Mouse (Mus musculus) MEL (cell line): ENCODE measurements around the gene Elmod1. TPM values are rescaled to one million over a fixed set of nuclear protein-coding genes. Genes with fewer than 3 reads are reported as not detected.

ENCODE experiments used
- DNase-seq: peaks from one replicate; pipeline ENCODE4 v3.0.0; 2011; ENCODE audit warnings: low read depth, low spot score
- H3K27ac ChIP-seq: 2 replicates; pipeline ENCODE4 v1.5.1; 2012; ENCODE audit warnings: low read depth, mild to moderate bottlenecking, control low read depth, low read length, moderate library complexity; ENCODE audit not compliant: control insufficient read depth
- H3K27me3 ChIP-seq, 2 experiments: fragments of 150-350 bp in 1 of 2; sonication (generic) in 1 of 2; 2 replicates each; pipeline ENCODE4 v1.6.1; 2012; ENCODE audit warnings: low read length in 2 of 2, mild to moderate bottlenecking in 2 of 2, improper control_type of control experiment in 1 of 2, moderate library complexity in 1 of 2; ENCODE audit not compliant: insufficient read depth in 2 of 2, control insufficient read depth in 1 of 2
- H3K36me3 ChIP-seq, 2 experiments: 2 replicates each; pipeline ENCODE4 v1.6.1; 2012 to 2014; ENCODE audit warnings: low read length in 2 of 2, improper control_type of control experiment in 1 of 2, inconsistent platforms in 1 of 2, mild to moderate bottlenecking in 1 of 2; ENCODE audit not compliant: insufficient read depth in 2 of 2, control insufficient read depth in 1 of 2
- H3K4me1 ChIP-seq, 2 experiments: fragments of 150-350 bp in 1 of 2; sonication (generic) in 1 of 2; 2 replicates each; pipeline ENCODE4 v1.6.1; 2012; ENCODE audit warnings: low read length in 2 of 2, improper control_type of control experiment in 1 of 2, mild to moderate bottlenecking in 1 of 2; ENCODE audit not compliant: insufficient read depth in 2 of 2, control insufficient read depth in 1 of 2
- H3K4me3 ChIP-seq, 2 experiments: fragments of 150-350 bp in 1 of 2; sonication (generic) in 1 of 2; 2 replicates each; pipeline ENCODE4 v1.5.1; 2012; ENCODE audit warnings: low read depth in 2 of 2, low read length in 2 of 2, mild to moderate bottlenecking in 2 of 2, moderate library complexity in 2 of 2, control low read depth in 1 of 2, improper control_type of control experiment in 1 of 2; ENCODE audit not compliant: control insufficient read depth in 1 of 2, insufficient read depth in 1 of 2
- H3K79me2 ChIP-seq: 2 replicates; pipeline ENCODE4 v1.6.1; 2012; ENCODE audit warnings: mild to moderate bottlenecking, low read length, moderate library complexity; ENCODE audit not compliant: control insufficient read depth, poor library complexity, insufficient read depth
- H3K9ac ChIP-seq: 2 replicates; pipeline ENCODE4 v1.6.1; 2012; ENCODE audit warnings: low read depth, mild to moderate bottlenecking, control low read depth, low read length, moderate library complexity; ENCODE audit not compliant: control insufficient read depth, poor library complexity, severe bottlenecking
- H3K9me3 ChIP-seq: fragments of 150-350 bp; sonication (generic); replicated peaks from 2 replicates; pipeline ENCODE4 v1.6.1; 2012; ENCODE audit warnings: mild to moderate bottlenecking, low read length, improper control_type of control experiment, moderate library complexity; ENCODE audit not compliant: insufficient read depth
- BHLHE40 ChIP-seq: IDR thresholded peaks from 2 replicates; pipeline ENCODE4 v1.6.1; 2012; ENCODE audit warnings: low read depth, mild to moderate bottlenecking, inconsistent platforms, low read length, improper control_type of control experiment, borderline replicate concordance
- CHD1 ChIP-seq: IDR thresholded peaks from 2 replicates; pipeline ENCODE4 v1.6.1; 2012; ENCODE audit warnings: low read depth, mild to moderate bottlenecking, inconsistent platforms, low read length, improper control_type of control experiment
- CHD2 ChIP-seq: IDR thresholded peaks from 2 replicates; pipeline ENCODE4 v1.6.1; 2011; ENCODE audit warnings: low read length, improper control_type of control experiment
- E2F4 ChIP-seq: IDR thresholded peaks from 2 replicates; pipeline ENCODE4 v1.6.1; 2011; ENCODE audit warnings: low read depth, low read length, improper control_type of control experiment, borderline replicate concordance
- ELF1 ChIP-seq: IDR thresholded peaks from 2 replicates; pipeline ENCODE4 v1.6.1; 2014; ENCODE audit warnings: low read depth, mild to moderate bottlenecking, inconsistent platforms, low read length, improper control_type of control experiment, moderate library complexity
- GABPA ChIP-seq: IDR thresholded peaks from 2 replicates; pipeline ENCODE4 v1.6.1; 2012; ENCODE audit warnings: low read depth, mild to moderate bottlenecking, inconsistent platforms, low read length, improper control_type of control experiment, moderate library complexity
- GATA1 ChIP-seq: IDR thresholded peaks from 2 replicates; pipeline ENCODE4 v1.6.1; 2011; ENCODE audit warnings: low read depth, low read length, improper control_type of control experiment
- KAT2A ChIP-seq: conservative IDR thresholded peaks from 2 replicates; pipeline ENCODE4 v1.6.1; 2012; ENCODE audit warnings: low read depth, low read length, improper control_type of control experiment, inconsistent platforms
- MAX ChIP-seq: IDR thresholded peaks from 2 replicates; pipeline ENCODE4 v1.6.1; 2011; ENCODE audit warnings: low read length, improper control_type of control experiment
- MAZ ChIP-seq: IDR thresholded peaks from 2 replicates; pipeline ENCODE4 v1.6.1; 2012; ENCODE audit warnings: low read depth, mild to moderate bottlenecking, inconsistent platforms, low read length, improper control_type of control experiment
- MYB ChIP-seq: IDR thresholded peaks from 2 replicates; pipeline ENCODE4 v1.6.1; 2011; ENCODE audit warnings: mild to moderate bottlenecking, low read depth, low read length, improper control_type of control experiment
- MYC ChIP-seq: IDR thresholded peaks from 2 replicates; pipeline ENCODE4 v1.6.1; 2011; ENCODE audit warnings: low read depth, mild to moderate bottlenecking, low read length, improper control_type of control experiment, moderate library complexity
- NELFE ChIP-seq: IDR thresholded peaks from 2 replicates; pipeline ENCODE4 v1.6.1; 2011; ENCODE audit warnings: low read depth, low read length, improper control_type of control experiment
- NRF1 ChIP-seq: IDR thresholded peaks from 2 replicates; pipeline ENCODE4 v1.6.1; 2014; ENCODE audit warnings: low read depth, mild to moderate bottlenecking, inconsistent platforms, low read length, improper control_type of control experiment, moderate library complexity; ENCODE audit not compliant: poor library complexity, insufficient read depth, severe bottlenecking
- POLR2A ChIP-seq, 2 experiments: IDR thresholded peaks; 2 replicates each; pipeline ENCODE4 v1.6.1; 2011 to 2012; ENCODE audit warnings: low read length in 2 of 2, mild to moderate bottlenecking in 2 of 2, control low read depth in 1 of 2, improper control_type of control experiment in 1 of 2, low read depth in 1 of 2, moderate library complexity in 1 of 2; ENCODE audit not compliant: control insufficient read depth in 1 of 2, insufficient read depth in 1 of 2, poor library complexity in 1 of 2
- POLR2AphosphoS2 ChIP-seq: IDR thresholded peaks from 2 replicates; pipeline ENCODE4 v1.6.1; 2011; ENCODE audit warnings: low read length, improper control_type of control experiment
- RAD21 ChIP-seq: IDR thresholded peaks from 2 replicates; pipeline ENCODE4 v1.6.1; 2011; ENCODE audit warnings: mild to moderate bottlenecking, low read depth, low read length, improper control_type of control experiment
- RCOR1 ChIP-seq: IDR thresholded peaks from 2 replicates; pipeline ENCODE4 v1.6.1; 2012; ENCODE audit warnings: low read depth, mild to moderate bottlenecking, inconsistent platforms, low read length, improper control_type of control experiment
- SIN3A ChIP-seq: IDR thresholded peaks from 2 replicates; pipeline ENCODE4 v1.6.1; 2012; ENCODE audit warnings: low read length, improper control_type of control experiment, inconsistent platforms
- SMC3 ChIP-seq: IDR thresholded peaks from 2 replicates; pipeline ENCODE4 v1.6.1; 2011; ENCODE audit warnings: low read depth, low read length, improper control_type of control experiment
- TAL1 ChIP-seq: IDR thresholded peaks from 2 replicates; pipeline ENCODE4 v1.6.1; 2012; ENCODE audit warnings: mild to moderate bottlenecking, inconsistent platforms, low read length, moderate library complexity, mixed read lengths
- UBTF ChIP-seq: IDR thresholded peaks from 2 replicates; pipeline ENCODE4 v1.6.1; 2012; ENCODE audit warnings: low read depth, mild to moderate bottlenecking, inconsistent platforms, low read length, improper control_type of control experiment, moderate library complexity, borderline replicate concordance; ENCODE audit not compliant: insufficient read depth
- USF1 ChIP-seq: IDR thresholded peaks from 2 replicates; pipeline ENCODE4 v1.6.1; 2014; ENCODE audit warnings: low read depth, mild to moderate bottlenecking, inconsistent platforms, low read length, improper control_type of control experiment, moderate library complexity
- USF2 ChIP-seq, 2 experiments: IDR thresholded peaks; 2 replicates each; pipeline ENCODE4 v1.6.1; 2011 to 2012; ENCODE audit warnings: improper control_type of control experiment in 2 of 2, low read length in 2 of 2, borderline replicate concordance in 1 of 2, inconsistent platforms in 1 of 2, low read depth in 1 of 2, mild to moderate bottlenecking in 1 of 2; ENCODE audit not compliant: insufficient read depth in 1 of 2
- ZC3H11A ChIP-seq: IDR thresholded peaks from 2 replicates; pipeline ENCODE4 v1.6.1; 2012; ENCODE audit warnings: low read depth, mild to moderate bottlenecking, inconsistent platforms, low read length, improper control_type of control experiment
- ZKSCAN1 ChIP-seq: IDR thresholded peaks from 2 replicates; pipeline ENCODE4 v1.6.1; 2012; ENCODE audit warnings: low read depth, mild to moderate bottlenecking, inconsistent platforms, low read length, improper control_type of control experiment, moderate library complexity
- ZNF384 ChIP-seq: IDR thresholded peaks from 2 replicates; pipeline ENCODE4 v1.6.1; 2012; ENCODE audit warnings: low read depth, mild to moderate bottlenecking, inconsistent platforms, low read length, improper control_type of control experiment
- polyA plus RNA-seq, 2 experiments: library from polyadenylated mRNA; stranded (reverse) in 1 of 2; unstranded in 1 of 2; fragments of >175 nt in 1 of 2; fragments of >200 nt in 1 of 2; gene quantifications; 2 replicates each; pipeline versions ENCODE4 v1.2.1 to v1.2.4; 2012; ENCODE audit warnings: low replicate concordance in 2 of 2, low read depth in 1 of 2; ENCODE audit not compliant: insufficient read length in 2 of 2, insufficient read depth in 1 of 2, missing spikeins in 1 of 2
- total RNA-seq: library from RNA; depleted of rRNA; stranded (reverse); fragments of 300-350 nt; gene quantifications from 2 replicates; pipeline ENCODE4 v1.2.3, GENCODE M21; 2012; rRNA removed

Gene Elmod1
- total RNA-seq = not detected in 2 replicates
- not detected for polyA plus RNA-seq

DNA sequence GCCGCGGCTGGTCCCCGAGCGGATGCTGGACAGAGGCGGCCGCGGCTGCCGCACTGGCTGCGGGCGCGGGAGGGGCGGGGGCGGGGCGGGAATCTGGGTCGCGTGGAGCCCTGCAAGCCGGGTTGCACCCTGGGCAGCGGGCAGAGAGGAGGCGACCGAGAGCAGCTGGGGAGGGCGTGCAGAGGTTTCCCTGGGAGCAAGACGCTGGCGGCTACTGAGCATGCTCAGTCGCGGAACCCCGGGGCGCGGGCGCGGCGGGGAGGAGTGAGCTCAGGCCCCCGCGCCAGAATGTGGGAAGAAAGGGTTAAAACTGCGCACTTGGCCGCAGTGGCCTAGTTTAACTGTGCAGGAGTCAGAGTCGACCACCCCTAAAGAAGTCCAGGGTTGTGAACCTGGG, at the start of gene Elmod1:
Elmod1 (minus strand) TSS at position 180 of the 397 bp plus-strand sequence.
- Histone ChIP-seq H3K27me3 (no peaks in the 10 kb centered on the region), H3K36me3 (no peaks in the 10 kb centered on the region), H3K79me2 (no peaks in the 10 kb centered on the region), H3K9me3 (no peaks in the 10 kb centered on the region), H3K27ac (no peak within 1 kb of the TSS), H3K4me3 (no peak within 1 kb of the TSS), H3K4me1 (no peaks in the 10 kb centered on the region), H3K9ac (no peak within 1 kb of the TSS)
- no peak for DNase-seq
- TF ChIP-seq GATA1 = no peak
- TF ChIP-seq MAX = no peak
- no peak for TF ChIP-seq ZC3H11A
- no peak for TF ChIP-seq KAT2A
- no peak for TF ChIP-seq GABPA
- TF ChIP-seq RCOR1 = no peak
- TF ChIP-seq USF2 (IDR thresholded peaks at IDR 0.05; ENCODE audit: borderline replicate concordance in 1 of 2, insufficient read depth in 1 of 2, low read depth in 1 of 2, low read length in 2 of 2) = no peak
- TF ChIP-seq CHD1 = no peak
- TF ChIP-seq USF1 = no peak
- TF ChIP-seq NELFE = no peak
- no peak for TF ChIP-seq MAZ
- TF ChIP-seq ZKSCAN1 = no peak
- no peak for TF ChIP-seq MYC
- TF ChIP-seq POLR2A (IDR thresholded peaks at IDR 0.05; ENCODE audit: control insufficient read depth in 1 of 2, insufficient read depth in 1 of 2, low read depth in 1 of 2, low read length in 2 of 2, poor library complexity in 1 of 2) = no peak
- TF ChIP-seq ELF1 = no peak
- TF ChIP-seq MYB = no peak
- TF ChIP-seq SIN3A = no peak

DNA sequence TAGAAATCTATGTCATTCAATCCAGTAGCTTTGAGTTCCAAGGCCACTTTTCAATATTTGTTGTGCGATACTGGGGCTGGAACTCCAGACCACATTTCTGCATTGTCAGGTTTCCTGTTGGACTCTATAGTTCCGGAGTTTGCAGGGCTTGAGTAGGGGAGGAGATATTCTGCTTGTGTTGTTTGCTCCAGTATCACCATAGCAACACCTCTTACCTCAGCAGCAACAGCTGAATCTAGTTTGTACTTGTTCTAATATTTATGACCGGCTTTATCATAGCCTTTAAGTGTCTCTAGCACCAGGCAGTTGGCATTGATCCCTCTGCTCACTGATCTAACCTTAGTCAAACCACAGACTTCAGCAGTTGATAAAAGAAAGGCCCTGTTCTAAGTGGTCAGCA, 47.7 kb upstream of the Elmod1 start:
- Histone ChIP-seq H3K27me3 (no peaks in the 10 kb centered on the region), H3K79me2 (no peaks in the 10 kb centered on the region), H3K36me3 (no peaks in the 10 kb centered on the region), H3K4me3 (no peak overlapping the region), H3K4me1 (no peaks in the 10 kb centered on the region), H3K9me3 (no peaks in the 10 kb centered on the region), H3K27ac (no peak overlapping the region), H3K9ac (no peak overlapping the region)
- DNase-seq = no peak
- TF ChIP-seq SMC3 (no peak), ZC3H11A (no peak), SIN3A (no peak), CHD1 (no peak), NELFE (no peak), CHD2 (no peak), ZNF384 (no peak), RAD21 (no peak), UBTF (no peak), E2F4 (no peak), ELF1 (no peak), POLR2AphosphoS2 (no peak), TAL1 (no peak), BHLHE40 (no peak), GATA1 (no peak), NRF1 (no peak), RCOR1 (no peak)
